Mouse (Mus musculus) heart, embryonic 16.5 days (tissue): Measurements from ENCODE around the gene Cbln1. TPM values are rescaled to one million over a fixed set of nuclear protein-coding genes. Genes with fewer than 3 reads are reported as not detected.

ENCODE experiments used
- ATAC-seq: fragments of 200-750 bp; cut with Nextera tagmentation; replicated peaks from 2 replicates; pipeline ENCODE4 v1.8.0; 2017; ENCODE audit warnings: moderate number of reproducible peaks; ENCODE audit not compliant: insufficient read depth, low FRiP score; ENCODE audit errors: extremely low read depth
- H3K27ac ChIP-seq: fragments of 300-500 bp; sonication (generic); 2 replicates; pipeline ENCODE4 v1.5.1; 2014; ENCODE audit warnings: mild to moderate bottlenecking, low read length, control low read depth, moderate library complexity
- H3K27me3 ChIP-seq: fragments of 300-500 bp; sonication (generic); 2 replicates; pipeline ENCODE4 v1.6.1; 2014; ENCODE audit warnings: low read length, mixed read lengths; ENCODE audit not compliant: control insufficient read depth, insufficient read depth
- H3K36me3 ChIP-seq: fragments of 300-500 bp; sonication (generic); 2 replicates; pipeline ENCODE4 v1.6.1; 2014; ENCODE audit not compliant: control insufficient read depth, insufficient read depth
- H3K4me1 ChIP-seq: fragments of 300-500 bp; sonication (generic); 2 replicates; pipeline ENCODE4 v1.6.1; 2014; ENCODE audit warnings: low read length, mixed read lengths; ENCODE audit not compliant: control insufficient read depth, insufficient read depth
- H3K4me2 ChIP-seq: fragments of 300-500 bp; sonication (generic); 2 replicates; pipeline ENCODE4 v1.6.1; 2014; ENCODE audit warnings: low read depth, mild to moderate bottlenecking, control low read depth, low read length
- H3K4me3 ChIP-seq: fragments of 300-500 bp; sonication (generic); 2 replicates; pipeline ENCODE4 v1.5.1; 2014; ENCODE audit warnings: mild to moderate bottlenecking, control low read depth, low read length
- H3K9ac ChIP-seq: fragments of 300-500 bp; sonication (generic); 2 replicates; pipeline ENCODE4 v1.6.1; 2014; ENCODE audit warnings: low read length, control low read depth
- H3K9me3 ChIP-seq: fragments of 300-500 bp; sonication (generic); replicated peaks from 2 replicates; pipeline ENCODE4 v1.6.1; 2016; ENCODE audit warnings: low read length; ENCODE audit not compliant: control insufficient read depth
- WGBS: fragments of 180-500 bp; shearing (Covaris S2); extraction: QIAGEN DNeasy Blood & Tissue Kit; methylation state at CpG from one replicate; pipeline ENCODE4 v1.1.7; 2014; 5-methylcytosine and 5-hydroxymethylcytosine counted together
- polyA plus RNA-seq: library from polyadenylated mRNA; unstranded; fragments of >200 nt; fragmentation: Nextera tagmentation; extraction: Ambion mirVana; gene quantifications from 2 replicates; pipeline ENCODE4 v1.2.1, GENCODE M21; 2015

The Cbln1 gene
- polyA plus RNA-seq, 1 experiment from 2014 or later = 0.07 TPM

DNA sequence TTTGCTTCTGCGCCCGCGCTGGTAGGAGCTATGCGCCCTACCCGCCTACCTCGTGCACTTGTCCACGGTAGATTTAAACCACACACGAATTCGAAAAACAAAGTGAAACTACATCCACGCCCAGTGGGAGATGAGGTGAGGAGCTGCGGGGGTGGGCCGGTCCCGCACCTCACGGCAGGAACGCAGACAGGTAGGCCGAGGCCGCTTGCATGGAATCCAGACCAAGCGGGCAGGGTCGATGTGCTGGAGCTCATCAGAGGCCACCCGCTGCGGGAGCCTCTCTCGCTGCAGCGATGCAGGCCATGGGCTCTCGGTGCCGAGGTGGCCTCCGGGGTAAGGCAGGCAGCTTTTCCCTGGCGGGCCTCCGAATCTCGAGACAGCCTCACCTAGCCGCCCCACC lies 905 bp upstream of the Cbln1 start:
- 1% methylated on average over 28 of the region's 30 CpGs for WGBS
- ATAC-seq = no peak
- peak overlapping the region; percentile 90 for H3K4me2 ChIP-seq
- H3K9ac ChIP-seq = no peak overlapping the region
- peaks cover 83% of the 10 kb centered on the region for H3K27me3 ChIP-seq
- peak overlapping the region; percentile 56 for H3K4me3 ChIP-seq
- no peaks in the 10 kb centered on the region for H3K9me3 ChIP-seq
- no peaks in the 10 kb centered on the region for H3K36me3 ChIP-seq
- H3K4me1 ChIP-seq = peaks cover 27% of the 10 kb centered on the region
- H3K27ac ChIP-seq = no peak overlapping the region

GRCm38 (mm10) chr8:87471603-87472270 lies 672 bp downstream of the Cbln1 start:
- Histone ChIP-seq H3K4me2 (peak overlapping the region; percentile 90), H3K4me3 (peak overlapping the region; percentile 56), H3K9ac (no peak overlapping the region), H3K4me1 (peaks cover 27% of the 10 kb centered on the region), H3K9me3 (no peaks in the 10 kb centered on the region), H3K36me3 (no peaks in the 10 kb centered on the region), H3K27me3 (peaks cover 89% of the 10 kb centered on the region), H3K27ac (no peak overlapping the region)
- no peak for ATAC-seq
- 2% methylated on average over 34 of the region's 36 CpGs for WGBS

- Histone ChIP-seq H3K27ac (no peak overlapping the region), H3K36me3 (no peaks in the 10 kb centered on the region), H3K4me2 (peak overlapping the region; percentile 59), H3K4me1 (peaks cover 27% of the 10 kb centered on the region), H3K9me3 (no peaks in the 10 kb centered on the region), H3K4me3 (peak overlapping the region; percentile 43), H3K27me3 (peaks cover 92% of the 10 kb centered on the region), H3K9ac (no peak overlapping the region)
- ATAC-seq = no peak
- under 1% methylated on average over 32 of the region's 32 CpGs for WGBS
Observed at GRCm38 (mm10) chr8:87470834-87471602, 1.4 kb downstream of the Cbln1 start.

DNA sequence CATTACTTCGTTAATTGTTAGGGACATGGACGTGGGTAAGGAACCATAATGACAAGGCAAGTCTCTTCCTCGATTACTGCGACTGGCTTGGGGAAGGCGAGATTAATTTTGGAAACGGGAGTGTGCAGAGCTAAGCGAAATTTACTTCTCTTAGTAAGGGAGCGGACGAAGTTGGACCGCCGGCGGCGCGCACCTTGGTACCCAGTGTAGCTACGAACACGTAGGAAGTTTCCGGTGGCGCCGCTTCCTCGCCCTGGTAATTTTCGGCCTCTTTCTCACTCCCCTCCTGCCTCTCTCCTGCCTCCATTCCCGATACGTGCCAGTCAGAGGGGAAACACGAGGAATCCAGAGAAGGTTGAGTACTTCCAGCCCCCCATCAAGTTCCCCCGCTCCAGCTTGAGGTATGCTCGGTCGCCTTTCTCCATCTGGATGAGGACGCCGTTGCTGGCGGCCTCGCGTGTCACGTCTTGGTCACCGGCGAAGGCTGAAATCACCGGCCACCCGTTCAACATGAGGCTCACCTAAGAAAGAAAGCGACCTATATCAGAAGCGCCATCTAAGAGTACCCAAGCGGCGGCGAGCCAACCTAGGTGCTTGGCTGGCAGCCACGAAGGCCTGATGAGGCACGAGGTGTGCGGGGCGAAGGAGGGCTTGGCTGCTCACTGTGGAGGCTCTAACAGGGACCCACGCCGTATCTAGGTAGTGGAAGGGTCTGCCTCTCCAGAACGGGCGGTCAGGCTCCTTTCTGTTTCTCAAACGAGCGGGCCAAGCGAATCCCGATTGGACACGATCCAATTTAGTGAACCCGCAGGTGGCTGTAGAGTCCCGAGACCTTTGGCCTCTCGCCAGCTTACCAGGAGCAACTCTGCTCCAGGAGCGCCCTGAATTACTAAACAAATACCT lies 2.2 kb downstream of the Cbln1 start:
- peak overlapping the region; percentile 43 for H3K4me3 ChIP-seq
- no peak for ATAC-seq
- under 1% methylated on average over 59 of the region's 59 CpGs for WGBS

DNA sequence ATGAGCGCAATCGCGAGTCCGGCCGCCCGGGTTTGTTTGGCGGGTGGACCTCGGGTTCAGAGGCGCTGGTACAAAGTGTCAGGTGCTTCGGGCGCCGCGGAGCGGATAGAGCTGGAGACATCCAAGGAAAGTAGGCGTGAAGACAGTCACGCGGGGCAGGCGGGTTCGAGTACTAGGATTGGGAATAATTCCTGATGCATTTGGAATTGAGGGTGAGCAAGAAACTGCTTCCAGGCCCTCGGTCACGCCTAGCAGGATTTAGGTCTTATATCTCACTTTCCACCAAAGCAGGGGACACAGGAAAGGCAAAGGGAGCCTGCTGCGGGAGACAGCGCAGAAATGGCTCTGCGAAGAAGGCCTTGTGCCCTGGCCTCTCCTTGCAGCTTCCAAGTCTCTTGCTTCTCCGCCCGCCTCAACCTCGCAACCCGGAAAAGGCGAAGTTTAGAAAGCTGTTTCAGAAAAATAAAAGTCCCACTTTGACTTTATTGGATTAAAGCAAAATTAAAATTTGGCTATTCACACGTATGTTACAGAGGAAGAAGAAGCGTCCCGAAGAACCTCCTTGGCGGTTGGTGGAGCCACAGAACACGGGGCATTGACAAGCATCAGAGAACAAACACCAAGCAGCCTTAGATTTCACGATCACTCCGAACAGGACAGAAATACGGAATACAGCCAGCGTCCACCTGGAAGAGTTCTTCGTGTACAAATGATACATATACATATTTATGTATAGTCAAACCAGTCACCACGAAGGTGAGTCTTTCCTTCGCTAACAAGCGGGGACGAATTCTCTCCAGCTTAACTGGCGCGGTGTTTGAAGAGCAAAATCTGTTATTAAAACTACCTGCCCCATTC lies 3.2 kb downstream of the Cbln1 start:
- 4% methylated on average over 45 of the region's 45 CpGs for WGBS
- ATAC-seq = no peak
- Histone ChIP-seq H3K4me3 (peak overlapping the region; percentile 19; the same call in 1 of the 2 replicates), H3K9me3 (no peaks in the 10 kb centered on the region), H3K27ac (no peak overlapping the region), H3K9ac (no peak overlapping the region), H3K36me3 (no peaks in the 10 kb centered on the region), H3K4me2 (no peak overlapping the region), H3K27me3 (peaks cover 85% of the 10 kb centered on the region), H3K4me1 (peaks cover 27% of the 10 kb centered on the region)

More for the DNA sequence above, 2.2 kb downstream of the Cbln1 start:
- Histone ChIP-seq H3K27me3 (peaks cover 91% of the 10 kb centered on the region), H3K27ac (no peak overlapping the region), H3K9me3 (no peaks in the 10 kb centered on the region), H3K4me1 (peaks cover 27% of the 10 kb centered on the region), H3K36me3 (no peaks in the 10 kb centered on the region), H3K4me2 (peak overlapping the region; percentile 59), H3K9ac (no peak overlapping the region)

DNA sequence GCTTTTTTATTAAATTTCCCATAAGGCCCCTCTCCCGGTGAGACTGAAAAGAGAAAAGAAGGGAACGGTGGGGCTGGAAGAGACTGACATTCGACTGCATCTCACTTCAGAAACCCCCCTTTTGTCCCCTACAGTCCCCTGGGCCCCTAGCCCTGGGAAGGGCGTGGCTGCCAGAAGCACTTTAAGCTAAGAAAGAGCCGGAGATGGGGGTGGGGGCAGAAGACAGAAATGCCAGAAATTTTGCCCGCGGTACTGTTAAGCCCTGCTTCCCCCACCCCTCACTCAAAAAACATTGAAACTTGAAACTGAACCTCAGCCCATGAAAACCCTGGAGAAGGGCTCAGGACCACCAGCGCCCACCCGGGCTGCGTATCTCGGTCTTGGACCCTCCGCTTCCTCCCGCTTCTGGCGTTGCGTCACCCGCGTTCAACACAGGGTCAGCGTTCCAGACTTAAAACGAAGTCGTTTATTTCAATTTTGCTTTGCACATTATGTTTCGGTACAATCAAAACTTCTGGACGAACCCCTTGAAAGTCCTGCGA lies 3.9 kb downstream of the Cbln1 start:
- WGBS = 3% methylated on average over 23 of the region's 23 CpGs
- Histone ChIP-seq H3K9me3 (no peaks in the 10 kb centered on the region), H3K9ac (no peak overlapping the region), H3K4me3 (peak overlapping the region; percentile 19; the same call in 1 of the 2 replicates), H3K4me2 (no peak overlapping the region), H3K4me1 (peaks cover 27% of the 10 kb centered on the region), H3K27me3 (peaks cover 78% of the 10 kb centered on the region), H3K36me3 (no peaks in the 10 kb centered on the region), H3K27ac (no peak overlapping the region)
- ATAC-seq = no peak

GRCm38 (mm10) chr8:87467906-87468305 lies 4.5 kb downstream of the Cbln1 start:
- Histone ChIP-seq H3K4me3 (no peak overlapping the region), H3K9ac (no peak overlapping the region), H3K36me3 (no peaks in the 10 kb centered on the region), H3K4me2 (no peak overlapping the region), H3K4me1 (peaks cover 23% of the 10 kb centered on the region), H3K9me3 (no peaks in the 10 kb centered on the region), H3K27me3 (peaks cover 73% of the 10 kb centered on the region), H3K27ac (no peak overlapping the region)
- no peak for ATAC-seq
- 39% methylated on average over 3 of the region's 3 CpGs for WGBS

GRCm38 (mm10) chr8:87466936-87467602 lies 5.3 kb downstream of the Cbln1 start:
- Histone ChIP-seq H3K4me3 (no peak overlapping the region), H3K27me3 (peaks cover 65% of the 10 kb centered on the region), H3K4me1 (peaks cover 19% of the 10 kb centered on the region), H3K36me3 (no peaks in the 10 kb centered on the region), H3K27ac (no peak overlapping the region), H3K9me3 (no peaks in the 10 kb centered on the region), H3K4me2 (no peak overlapping the region), H3K9ac (no peak overlapping the region)
- 70% methylated on average over 1 of the region's 1 CpGs for WGBS
- ATAC-seq = no peak
